Mouse (Mus musculus): ENCODE measurements around the gene Lypd6b.

DNA sequence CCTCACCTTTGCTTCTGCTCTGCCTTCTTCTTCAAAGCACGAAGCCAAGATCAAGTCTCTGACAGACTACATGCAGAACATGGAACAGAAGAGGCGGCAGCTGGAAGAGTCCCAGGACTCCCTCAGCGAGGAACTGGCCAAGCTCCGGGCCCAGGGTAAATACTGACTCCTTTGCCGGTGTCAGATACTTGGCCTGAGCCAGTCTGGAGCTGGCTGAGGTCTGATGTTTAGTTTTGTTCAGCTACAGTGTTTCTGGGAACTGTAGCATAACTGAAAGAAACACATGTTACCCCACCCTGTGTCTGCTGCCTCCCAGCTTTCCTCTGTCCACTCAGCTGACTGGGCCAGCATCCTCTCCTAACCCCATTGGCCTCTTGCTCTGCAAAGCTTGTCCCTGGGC lies 48.4 kb upstream of the Lypd6b start:
- TF ChIP-seq TAL1 (IDR thresholded peaks at IDR 0.05; ENCODE audit: low read length) (no peak), GATA1 (IDR thresholded peaks at IDR 0.05; ENCODE audit: low read length) (no peak)
